Mouse (Mus musculus) embryonic facial prominence, embryonic 12.5 days (tissue): ENCODE results near the gene Cct8. TPM values are rescaled to one million over a fixed set of nuclear protein-coding genes. Genes with fewer than 3 reads are reported as not detected.

Experiments used
- ATAC-seq: fragments of 200-750 bp; cut with Nextera tagmentation; 2 replicates; pipeline ENCODE4 v1.8.0; 2017; ENCODE audit not compliant: insufficient number of reproducible peaks, insufficient read depth, low FRiP score, low TSS enrichment
- H3K27ac ChIP-seq: fragments of 300-500 bp; sonication (generic); 2 replicates; pipeline ENCODE4 v1.5.1; 2016; ENCODE audit warnings: mild to moderate bottlenecking
- H3K27me3 ChIP-seq: fragments of 300-500 bp; sonication (generic); 2 replicates; pipeline ENCODE4 v1.6.1; 2016; ENCODE audit warnings: mild to moderate bottlenecking, moderate library complexity
- H3K36me3 ChIP-seq: fragments of 300-500 bp; sonication (generic); 2 replicates; pipeline ENCODE4 v1.6.1; 2016; ENCODE audit warnings: mild to moderate bottlenecking
- H3K4me1 ChIP-seq: fragments of 300-500 bp; sonication (generic); 2 replicates; pipeline ENCODE4 v1.6.1; 2016
- H3K4me2 ChIP-seq: fragments of 300-500 bp; sonication (generic); replicated peaks from 2 replicates; pipeline ENCODE4 v1.6.1; 2016; ENCODE audit warnings: mild to moderate bottlenecking, moderate library complexity
- H3K4me3 ChIP-seq: fragments of 300-500 bp; sonication (generic); 2 replicates; pipeline ENCODE4 v1.5.1; 2016; ENCODE audit warnings: mild to moderate bottlenecking
- H3K9ac ChIP-seq: fragments of 300-500 bp; sonication (generic); 2 replicates; pipeline ENCODE4 v1.6.1; 2016; ENCODE audit warnings: mild to moderate bottlenecking, moderate library complexity
- H3K9me3 ChIP-seq: fragments of 300-500 bp; sonication (generic); 2 replicates; pipeline ENCODE4 v1.6.1; 2016; ENCODE audit warnings: mild to moderate bottlenecking, moderate library complexity
- WGBS: fragments of 180-500 bp; shearing (Covaris S2); methylation state at CpG from one replicate; pipeline ENCODE4 v1.1.7; 2016; 5-methylcytosine and 5-hydroxymethylcytosine counted together
- polyA plus RNA-seq: library from polyadenylated mRNA; unstranded; fragments of >200 nt; fragmentation: Nextera tagmentation; extraction: Ambion mirVana; gene quantifications from 2 replicates; pipeline ENCODE4 v1.2.1, GENCODE M21; 2016

Cct8 gene
- polyA plus RNA-seq, 1 experiment from 2014 or later = 511 TPM

GRCm38 (mm10) chr16:87443245-87443644 lies 52.4 kb downstream of the Cct8 start:
- Histone ChIP-seq H3K9me3 (no peaks in the 10 kb centered on the region), H3K4me2 (no peak overlapping the region), H3K4me3 (no peak overlapping the region), H3K9ac (no peak overlapping the region), H3K27me3 (no peaks in the 10 kb centered on the region), H3K36me3 (no peaks in the 10 kb centered on the region), H3K27ac (no peak overlapping the region), H3K4me1 (peaks cover 6% of the 10 kb centered on the region; the same call in 1 of the 2 replicates)
- no peak for ATAC-seq

- Histone ChIP-seq H3K4me3 (no peak overlapping the region), H3K4me1 (peaks cover 6% of the 10 kb centered on the region; the same call in 1 of the 2 replicates), H3K27ac (no peak overlapping the region), H3K27me3 (no peaks in the 10 kb centered on the region), H3K9me3 (no peaks in the 10 kb centered on the region), H3K36me3 (no peaks in the 10 kb centered on the region), H3K4me2 (no peak overlapping the region), H3K9ac (no peak overlapping the region)
- WGBS = 58% methylated on average over 5 of the region's 5 CpGs
- ATAC-seq = no peak
Observed at GRCm38 (mm10) chr16:87442291-87442690, 53.4 kb downstream of the Cct8 start.

- 26% methylated on average over 9 of the region's 9 CpGs for WGBS
- Histone ChIP-seq H3K9ac (peak overlapping the region; percentile 80), H3K27ac (no peak overlapping the region)
Observed at GRCm38 (mm10) chr16:87441089-87441488, 54.6 kb downstream of the Cct8 start.

GRCm38 (mm10) chr16:87440184-87440686 lies 55.4 kb downstream of the Cct8 start, which contains the start of gene Rwdd2b:
Gene Rwdd2b (minus strand): TSS chr16:87440573.
- Histone ChIP-seq H3K36me3 (no peaks in the 10 kb centered on the region; the same call in 1 of the 2 replicates), H3K9me3 (no peaks in the 10 kb centered on the region), H3K27ac (peak within 1 kb of the TSS; percentile 83), H3K9ac (peak within 1 kb of the TSS; percentile 80), H3K4me3 (peak within 1 kb of the TSS; percentile 74), H3K27me3 (no peaks in the 10 kb centered on the region), H3K4me2 (peak within 1 kb of the TSS; percentile 75), H3K4me1 (peaks cover 6% of the 10 kb centered on the region; the same call in 1 of the 2 replicates)
- WGBS = under 1% methylated on average over 38 of the region's 38 CpGs
- peak; percentile 94 for ATAC-seq

More at GRCm38 (mm10) chr16:87441089-87441488, 54.6 kb downstream of the Cct8 start:
- no peaks in the 10 kb centered on the region for H3K9me3 ChIP-seq
- H3K27me3 ChIP-seq = no peaks in the 10 kb centered on the region
- no peaks in the 10 kb centered on the region; the same call in 1 of the 2 replicates for H3K36me3 ChIP-seq
- H3K4me1 ChIP-seq = peaks cover 6% of the 10 kb centered on the region; the same call in 1 of the 2 replicates
- no peak for ATAC-seq
- peak overlapping the region; percentile 74 for H3K4me3 ChIP-seq
- H3K4me2 ChIP-seq = peak overlapping the region; percentile 75

- Histone ChIP-seq H3K27me3 (no peaks in the 10 kb centered on the region), H3K36me3 (no peaks in the 10 kb centered on the region; the same call in 1 of the 2 replicates), H3K27ac (no peak overlapping the region), H3K4me2 (no peak overlapping the region), H3K9ac (no peak overlapping the region), H3K4me3 (no peak overlapping the region), H3K9me3 (no peaks in the 10 kb centered on the region), H3K4me1 (peaks cover 6% of the 10 kb centered on the region; the same call in 1 of the 2 replicates)
- 91% methylated on average over 8 of the region's 8 CpGs for WGBS
- no peak for ATAC-seq
Observed at GRCm38 (mm10) chr16:87438697-87439096, 57.0 kb downstream of the Cct8 start.

DNA sequence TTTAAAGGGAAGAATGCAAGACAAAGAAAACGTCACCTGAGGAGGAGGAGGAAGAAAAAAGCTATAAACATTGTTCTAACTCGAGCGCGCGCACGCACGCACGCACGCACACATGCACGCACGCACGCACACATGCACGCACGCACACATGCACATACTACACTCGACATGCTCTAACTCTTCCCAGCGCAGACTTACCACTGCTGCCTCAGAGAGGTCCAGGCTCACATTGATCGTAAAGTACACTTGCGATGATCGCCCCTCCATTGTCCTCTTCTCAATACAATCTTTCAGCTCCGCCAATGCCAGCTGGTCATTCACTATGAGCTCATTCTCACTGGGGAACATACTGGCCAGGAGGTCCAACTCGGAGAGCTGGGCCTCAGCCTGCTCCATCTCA lies 58.6 kb downstream of the Cct8 start:
- H3K4me1 ChIP-seq = peaks cover 6% of the 10 kb centered on the region; the same call in 1 of the 2 replicates
- H3K4me2 ChIP-seq = no peak overlapping the region
- no peaks in the 10 kb centered on the region for H3K27me3 ChIP-seq
- 95% methylated on average over 21 of the region's 21 CpGs for WGBS
- no peak overlapping the region for H3K9ac ChIP-seq
- no peaks in the 10 kb centered on the region for H3K9me3 ChIP-seq
- H3K36me3 ChIP-seq = no peaks in the 10 kb centered on the region; the same call in 1 of the 2 replicates
- H3K4me3 ChIP-seq = no peak overlapping the region
- no peak for ATAC-seq
- H3K27ac ChIP-seq = no peak overlapping the region

- H3K4me3 ChIP-seq = no peak overlapping the region
- H3K27me3 ChIP-seq = no peaks in the 10 kb centered on the region
- H3K4me1 ChIP-seq = peaks cover 6% of the 10 kb centered on the region; the same call in 1 of the 2 replicates
- no peaks in the 10 kb centered on the region for H3K9me3 ChIP-seq
- 82% methylated on average over 13 of the region's 13 CpGs for WGBS
- no peak overlapping the region for H3K27ac ChIP-seq
- H3K9ac ChIP-seq = no peak overlapping the region
- no peaks in the 10 kb centered on the region; the same call in 1 of the 2 replicates for H3K36me3 ChIP-seq
- ATAC-seq = no peak
- no peak overlapping the region for H3K4me2 ChIP-seq
Observed at GRCm38 (mm10) chr16:87435411-87436205, 60.1 kb downstream of the Cct8 start.

GRCm38 (mm10) chr16:87434946-87435345 lies 60.7 kb downstream of the Cct8 start:
- H3K27ac ChIP-seq = no peak overlapping the region
- ATAC-seq = no peak
- H3K9ac ChIP-seq = no peak overlapping the region
- peaks cover 6% of the 10 kb centered on the region; the same call in 1 of the 2 replicates for H3K4me1 ChIP-seq
- H3K9me3 ChIP-seq = no peaks in the 10 kb centered on the region
- no peaks in the 10 kb centered on the region; the same call in 1 of the 2 replicates for H3K36me3 ChIP-seq
- no peak overlapping the region for H3K4me3 ChIP-seq
- H3K4me2 ChIP-seq = no peak overlapping the region
- WGBS = 87% methylated on average over 6 of the region's 6 CpGs
- no peaks in the 10 kb centered on the region for H3K27me3 ChIP-seq

GRCm38 (mm10) chr16:87434266-87434665 lies 61.4 kb downstream of the Cct8 start:
- WGBS = 91% methylated on average over 7 of the region's 7 CpGs
- ATAC-seq = no peak
- H3K27ac ChIP-seq = no peak overlapping the region
- peaks cover 6% of the 10 kb centered on the region; the same call in 1 of the 2 replicates for H3K4me1 ChIP-seq
- H3K9me3 ChIP-seq = no peaks in the 10 kb centered on the region
- no peak overlapping the region for H3K4me3 ChIP-seq
- H3K27me3 ChIP-seq = no peaks in the 10 kb centered on the region
- no peaks in the 10 kb centered on the region; the same call in 1 of the 2 replicates for H3K36me3 ChIP-seq
- H3K4me2 ChIP-seq = no peak overlapping the region
- no peak overlapping the region for H3K9ac ChIP-seq

Other genes with a start within 250 kb of the Cct8 start
- 22.1 and 22.7 TPM in 2 replicates for gene N6amt1, start 141.7 kb downstream of the Cct8 start, polyA plus RNA-seq
- gene Ltn1, start 63.3 kb downstream of the Cct8 start, polyA plus RNA-seq = 31.1 and 31.7 TPM in 2 replicates
- gene Rwdd2b, start 55.3 kb downstream of the Cct8 start, polyA plus RNA-seq = 12.1 TPM in 2 replicates
- 40.1 and 44.9 TPM in 2 replicates for gene Usp16, start 41.2 kb downstream of the Cct8 start, polyA plus RNA-seq
- not detected in 2 replicates for gene Map3k7cl, start 57.5 kb upstream of the Cct8 start, polyA plus RNA-seq
- gene Bach1, start 203.1 kb upstream of the Cct8 start, polyA plus RNA-seq = 21.5 and 22.4 TPM in 2 replicates